Mouse (Mus musculus): Measurements from ENCODE around the gene Rai1. TPM values are rescaled to one million over a fixed set of nuclear protein-coding genes. Genes with fewer than 3 reads are reported as not detected.

The Rai1 gene
- polyA plus RNA-seq, 1 experiment from 2014 or later, result 40.3 TPM

- no peak for DNase-seq (ENCODE audit: low read depth, low spot score)
- in situ Hi-C loops (cut with MboI; ENCODE audit: low pct_unique_long_range_greater_than_20kb), result no loop called here
Observed at GRCm38 (mm10) chr11:60209217-60209932, 104.6 kb downstream of the Rai1 start.

GRCm38 (mm10) chr11:60209933-60210249, 105.1 kb downstream of the Rai1 start:
- ATAC-seq (no peak), DNase-seq (ENCODE audit: low read depth, low spot score) (no peak)
- POLR2A ChIA-PET, result no interaction called here
- no peak for TF ChIP-seq CTCF (IDR thresholded peaks at IDR 0.05)
- no peaks in the 10 kb centered on the region for H3K27me3 ChIP-seq
- in situ Hi-C loops (cut with MboI; ENCODE audit: low pct_unique_long_range_greater_than_20kb), result no loop called here
- CTCF ChIA-PET, result interaction anchor here (1.4 to 3.9 kb wide), 2 partner anchors 10 to 83 kb away, joined by 4 to 16 read pairs; no protein-coding TSS in a partner anchor

More at GRCm38 (mm10) chr11:60209217-60209932, 104.6 kb downstream of the Rai1 start:
- ChIA-PET CTCF (interaction anchor here (0.8 to 3.9 kb wide), 4 partner anchors 9 to 83 kb away, joined by 3 to 16 read pairs (median 4); no protein-coding TSS in a partner anchor), POLR2A (interaction anchor here (0.6 to 1.2 kb wide), 3 partner anchors 8 to 208 kb away, joined by 3 read pairs; partner anchors contain the start of gene Gid4)
- H3K27me3 ChIP-seq, result no peaks in the 10 kb centered on the region
- no peak for TF ChIP-seq CTCF (IDR thresholded peaks at IDR 0.05)
- no peak for ATAC-seq

GRCm38 (mm10) chr11:60210305-60210724, 105.5 kb downstream of the Rai1 start:
- POLR2A ChIA-PET, result interaction anchor here (0.9 kb wide), 1 partner anchor 12 kb away, joined by 3 read pairs; no protein-coding TSS in a partner anchor
- DNase-seq (ENCODE audit: low read depth, low spot score) (no peak), ATAC-seq (peak; percentile 27)
- TF ChIP-seq CTCF (IDR thresholded peaks at IDR 0.05), result no peak
- H3K27me3 ChIP-seq, result no peaks in the 10 kb centered on the region
- CTCF ChIA-PET, result interaction anchor here (3.9 kb wide), 1 partner anchor 10 kb away, joined by 16 read pairs; no protein-coding TSS in a partner anchor
- in situ Hi-C loops (cut with MboI; ENCODE audit: low pct_unique_long_range_greater_than_20kb), result no loop called here

GRCm38 (mm10) chr11:60211152-60211551, 106.3 kb downstream of the Rai1 start:
- in situ Hi-C loops (cut with MboI; ENCODE audit: low pct_unique_long_range_greater_than_20kb), result no loop called here
- ChIA-PET POLR2A (interaction anchor here (0.9 kb wide), 2 partner anchors 11 to 13 kb away, joined by 3 to 4 read pairs; no protein-coding TSS in a partner anchor), CTCF (interaction anchor here (3.9 kb wide), 1 partner anchor 11 kb away, joined by 16 read pairs; no protein-coding TSS in a partner anchor)
- ATAC-seq (no peak), DNase-seq (ENCODE audit: low read depth, low spot score) (no peak)
- TF ChIP-seq CTCF (IDR thresholded peaks at IDR 0.05), result no peak
- H3K27me3 ChIP-seq, result no peaks in the 10 kb centered on the region

- in situ Hi-C loops (cut with MboI; ENCODE audit: low pct_unique_long_range_greater_than_20kb), result no loop called here
- ATAC-seq, result no peak
- POLR2A ChIA-PET, result interaction anchor here (0.9 kb wide), 1 partner anchor 12 kb away, joined by 4 read pairs; no protein-coding TSS in a partner anchor
- CTCF ChIA-PET, result interaction anchor here (3.9 kb wide), 1 partner anchor 12 kb away, joined by 16 read pairs; no protein-coding TSS in a partner anchor
- no peaks in the 10 kb centered on the region for H3K27me3 ChIP-seq
- DNase-seq (ENCODE audit: low read depth, low spot score), result no peak
- TF ChIP-seq CTCF (IDR thresholded peaks at IDR 0.05), result no peak
Observed at GRCm38 (mm10) chr11:60211761-60212160, 106.9 kb downstream of the Rai1 start.

GRCm38 (mm10) chr11:60213266-60213665, 108.5 kb downstream of the Rai1 start:
- in situ Hi-C loops (cut with MboI; ENCODE audit: low pct_unique_long_range_greater_than_20kb), result no loop called here
- POLR2A ChIA-PET, result interaction anchor here (0.8 kb wide), 1 partner anchor 18 kb away, joined by 3 read pairs; no protein-coding TSS in a partner anchor
- DNase-seq (ENCODE audit: low read depth, low spot score) (no peak), ATAC-seq (no peak)
- CTCF ChIA-PET, result no interaction called here
- no peaks in the 10 kb centered on the region for H3K27me3 ChIP-seq
- TF ChIP-seq CTCF (IDR thresholded peaks at IDR 0.05), result no peak

GRCm38 (mm10) chr11:60216671-60217070, 111.9 kb downstream of the Rai1 start:
- in situ Hi-C loops (cut with MboI; ENCODE audit: low pct_unique_long_range_greater_than_20kb), result no loop called here
- ChIA-PET POLR2A (no interaction called here), CTCF (interaction anchor here (1.1 to 4.0 kb wide), 2 partner anchors 17 to 90 kb away, joined by 3 to 15 read pairs; no protein-coding TSS in a partner anchor)
- H3K27me3 ChIP-seq, result no peaks in the 10 kb centered on the region
- DNase-seq (ENCODE audit: low read depth, low spot score), result peak; percentile 84
- no peak for TF ChIP-seq CTCF (IDR thresholded peaks at IDR 0.05)
- peak; percentile 75 for ATAC-seq

GRCm38 (mm10) chr11:60217467-60217866, 112.7 kb downstream of the Rai1 start:
- ChIA-PET POLR2A (interaction anchor here (1.1 kb wide), 1 partner anchor 8 kb away, joined by 3 read pairs; no protein-coding TSS in a partner anchor), CTCF (interaction anchor here (1.1 to 4.0 kb wide), 3 partner anchors 11 to 22 kb away, joined by 3 to 15 read pairs (median 3); no protein-coding TSS in a partner anchor)
- no peak for TF ChIP-seq CTCF (IDR thresholded peaks at IDR 0.05)
- in situ Hi-C loops (cut with MboI; ENCODE audit: low pct_unique_long_range_greater_than_20kb), result no loop called here
- ATAC-seq (no peak), DNase-seq (ENCODE audit: low read depth, low spot score) (no peak)
- H3K27me3 ChIP-seq, result no peaks in the 10 kb centered on the region

- no peak for TF ChIP-seq CTCF (IDR thresholded peaks at IDR 0.05)
- H3K27me3 ChIP-seq, result no peaks in the 10 kb centered on the region
- in situ Hi-C loops (cut with MboI; ENCODE audit: low pct_unique_long_range_greater_than_20kb), result no loop called here
- no peak for ATAC-seq
- DNase-seq (ENCODE audit: low read depth, low spot score), result no peak
- ChIA-PET POLR2A (no interaction called here), CTCF (interaction anchor here (1.2 to 4.2 kb wide), 2 partner anchors 19 to 73 kb away, joined by 3 to 14 read pairs; no protein-coding TSS in a partner anchor)
Observed at GRCm38 (mm10) chr11:60219609-60220008, 114.8 kb downstream of the Rai1 start.

GRCm38 (mm10) chr11:60220291-60220804, 115.5 kb downstream of the Rai1 start:
- CTCF ChIA-PET, result interaction anchor here (1.2 to 4.2 kb wide), 3 partner anchors 18 to 72 kb away, joined by 3 to 14 read pairs (median 3); no protein-coding TSS in a partner anchor

More at GRCm38 (mm10) chr11:60220291-60220804, 115.5 kb downstream of the Rai1 start:
- no peaks in the 10 kb centered on the region for H3K27me3 ChIP-seq
- POLR2A ChIA-PET, result no interaction called here
- ATAC-seq (peak; percentile 40), DNase-seq (ENCODE audit: low read depth, low spot score) (peak; percentile 64)
- in situ Hi-C loops (cut with MboI; ENCODE audit: low pct_unique_long_range_greater_than_20kb), result no loop called here
- TF ChIP-seq CTCF (IDR thresholded peaks at IDR 0.05), result no peak
